Mouse (Mus musculus): ENCODE results near the gene Stox2. TPM values are rescaled to one million over a fixed set of nuclear protein-coding genes. Genes with fewer than 3 reads are reported as not detected.

Stox2 gene
- 0.09 and 0.10 TPM in 2 replicates for polyA plus RNA-seq (2012; ENCODE audit: low replicate concordance)

GRCm38 (mm10) chr8:47446312-47447046, at the start of gene Stox2:
Gene Stox2, minus strand, starts transcription at chr8:47446362.

Other genes starting within 250 kb of the Stox2 start
- 7.9 and 8.5 TPM in 2 replicates for gene Trappc11, start 87.1 kb upstream of the Stox2 start, polyA plus RNA-seq (2012; ENCODE audit: low replicate concordance)
- 6.6 and 8.2 TPM in 2 replicates for gene Rwdd4a, start 87.3 kb upstream of the Stox2 start, polyA plus RNA-seq (2012; ENCODE audit: low replicate concordance)
- gene Ing2, start 229.2 kb upstream of the Stox2 start, polyA plus RNA-seq (2012; ENCODE audit: low replicate concordance) = 2.7 and 5.0 TPM in 2 replicates

Measured in hematopoietic multipotent progenitor cell, adult 10-12 weeks (in vitro differentiated cells).